Mouse (Mus musculus) G1E (cell line): ENCODE data around the gene Ubap2l.

Source experiments
- CTCF ChIP-seq: IDR thresholded peaks from 2 replicates; pipeline ENCODE4 v1.5.1; 2012; ENCODE audit warnings: low read depth, low read length, inconsistent platforms, mixed read lengths
- GATA1 ChIP-seq: IDR thresholded peaks from 2 replicates; pipeline ENCODE4 v1.6.1; 2012; ENCODE audit warnings: borderline replicate concordance, low read length, inconsistent platforms, mixed read lengths
- TAL1 ChIP-seq: conservative IDR thresholded peaks from 2 replicates; pipeline ENCODE4 v1.6.1; 2012; ENCODE audit warnings: low read depth, low read length, inconsistent platforms, mixed read lengths

GRCm38 (mm10) chr3:89999830-90000229, 52.6 kb downstream of the Ubap2l start:
- TF ChIP-seq CTCF: no peak
- TF ChIP-seq TAL1: no peak
- no peak for TF ChIP-seq GATA1
